Mouse (Mus musculus) ES-E14 (cell line): Measurements from ENCODE around the gene Topbp1.

Experiments
- MAFK ChIP-seq: IDR thresholded peaks from 2 replicates; pipeline ENCODE4 v1.6.1; 2014; ENCODE audit warnings: mild to moderate bottlenecking, low read depth, low read length, inconsistent platforms; ENCODE audit not compliant: insufficient read depth
- ZC3H11A ChIP-seq: IDR thresholded peaks from 2 replicates; pipeline ENCODE4 v1.6.1; 2012; ENCODE audit warnings: low read depth, mild to moderate bottlenecking, inconsistent platforms, low read length, borderline replicate concordance

DNA sequence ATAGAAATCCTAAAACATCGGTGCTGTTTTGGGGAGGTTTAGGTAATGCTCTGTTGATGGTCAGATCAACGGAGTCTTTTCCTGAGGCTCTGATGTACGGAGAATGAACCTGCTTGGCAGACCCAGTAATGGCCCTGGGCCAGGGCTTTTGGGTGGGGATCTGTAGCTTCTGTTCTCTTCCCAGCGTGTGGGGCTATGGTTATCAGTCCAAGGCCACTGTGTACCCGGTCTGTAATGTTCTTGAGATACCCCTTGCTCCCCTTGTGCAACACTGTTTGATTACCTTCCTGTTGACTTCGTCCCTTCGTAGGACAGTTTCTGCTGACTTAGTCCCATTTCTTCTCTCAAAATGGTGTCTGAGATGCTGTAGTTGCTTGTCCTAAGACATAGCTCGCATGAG is 3.9 kb upstream of the Topbp1 start:
- no peak for TF ChIP-seq ZC3H11A
- no peak for TF ChIP-seq MAFK
